Mouse (Mus musculus) liver, postnatal 0 days (tissue): Measurements from ENCODE around the gene Vwa8. TPM values are rescaled to one million over a fixed set of nuclear protein-coding genes. Genes with fewer than 3 reads are reported as not detected.

Experiments used
- ATAC-seq: fragments of 200-750 bp; cut with Nextera tagmentation; 2 replicates; pipeline ENCODE4 v1.8.0; 2017; ENCODE audit warnings: mild to moderate bottlenecking, moderate library complexity
- DNase-seq: peaks from one replicate; pipeline ENCODE4 v3.0.0-alpha.2; 2016
- H3K27ac ChIP-seq: fragments of 300-500 bp; sonication (generic); 2 replicates; pipeline ENCODE4 v1.5.1; 2014; ENCODE audit warnings: antibody characterized with exemption, moderate library complexity, mild to moderate bottlenecking, low read depth
- H3K27me3 ChIP-seq: fragments of 300-500 bp; sonication (generic); 2 replicates; pipeline ENCODE4 v1.6.1; 2014; ENCODE audit warnings: low read length, control low read depth, mixed read lengths; ENCODE audit not compliant: insufficient read depth
- H3K36me3 ChIP-seq: fragments of 300-500 bp; sonication (generic); replicated peaks from 2 replicates; pipeline ENCODE4 v1.6.1; 2014; ENCODE audit warnings: mild to moderate bottlenecking, control low read depth, low read length, moderate library complexity, mixed read lengths; ENCODE audit not compliant: insufficient read depth
- H3K4me1 ChIP-seq: fragments of 300-500 bp; sonication (generic); 2 replicates; pipeline ENCODE4 v1.6.1; 2014; ENCODE audit warnings: antibody characterized with exemption, mild to moderate bottlenecking, control low read depth; ENCODE audit not compliant: insufficient read depth
- H3K4me2 ChIP-seq: fragments of 300-500 bp; sonication (generic); 2 replicates; pipeline ENCODE4 v1.6.1; 2014; ENCODE audit warnings: low read depth, mild to moderate bottlenecking, low read length, moderate library complexity, mixed read lengths
- H3K4me3 ChIP-seq: fragments of 300-500 bp; sonication (generic); 2 replicates; pipeline ENCODE4 v1.5.1; 2014; ENCODE audit warnings: low read depth, low read length
- H3K9ac ChIP-seq: fragments of 300-500 bp; sonication (generic); replicated peaks from 2 replicates; pipeline ENCODE4 v1.6.1; 2014; ENCODE audit warnings: mild to moderate bottlenecking, moderate library complexity
- H3K9me3 ChIP-seq: fragments of 300-500 bp; sonication (generic); 2 replicates; pipeline ENCODE4 v1.6.1; 2016; ENCODE audit warnings: mild to moderate bottlenecking, control low read depth, low read length, mixed read lengths
- CTCF ChIP-seq: sonication (generic); IDR thresholded peaks from 2 replicates; pipeline ENCODE4 v1.5.1; 2016; ENCODE audit warnings: antibody characterized with exemption, low read depth
- EP300 ChIP-seq: IDR thresholded peaks from 2 replicates; pipeline ENCODE4 v1.6.1; 2016; ENCODE audit warnings: antibody characterized with exemption, low read depth, mild to moderate bottlenecking
- WGBS: fragments of 180-500 bp; shearing (Covaris S2); extraction: QIAGEN DNeasy Blood & Tissue Kit; methylation state at CpG from one replicate; pipeline ENCODE4 v1.1.7; 2014; ENCODE audit not compliant: insufficient replicate concordance; 5-methylcytosine and 5-hydroxymethylcytosine counted together
- polyA plus RNA-seq: library from polyadenylated mRNA; unstranded; fragments of >200 nt; fragmentation: Nextera tagmentation; extraction: Ambion mirVana; gene quantifications from 2 replicates; pipeline ENCODE4 v1.2.1, GENCODE M21; 2015

Gene Vwa8
- polyA plus RNA-seq, 1 experiment from 2014 or later, result 27.1 TPM

- Histone ChIP-seq H3K4me1 (no peaks in the 10 kb centered on the region), H3K36me3 (no peaks in the 10 kb centered on the region), H3K9ac (no peak overlapping the region), H3K4me2 (no peak overlapping the region), H3K9me3 (no peaks in the 10 kb centered on the region), H3K27me3 (no peaks in the 10 kb centered on the region), H3K27ac (no peak overlapping the region), H3K4me3 (no peak overlapping the region)
- TF ChIP-seq EP300, result no peak
- no peak for TF ChIP-seq CTCF
- 85% methylated on average over 6 of the region's 6 CpGs for whole genome bisulfite sequencing
- DNase-seq, result no peak
- ATAC-seq, result no peak
Measured at GRCm38 (mm10) chr14:79214129-79214528, 365.3 kb downstream of the Vwa8 start.

- Histone ChIP-seq H3K27me3 (no peaks in the 10 kb centered on the region), H3K36me3 (no peaks in the 10 kb centered on the region), H3K4me1 (no peaks in the 10 kb centered on the region), H3K4me3 (no peak overlapping the region), H3K9me3 (no peaks in the 10 kb centered on the region), H3K4me2 (no peak overlapping the region), H3K27ac (no peak overlapping the region), H3K9ac (no peak overlapping the region)
- no peak for ATAC-seq
- 56% methylated on average over 8 of the region's 8 CpGs for WGBS
- DNase-seq, result no peak
- TF ChIP-seq CTCF, result no peak
- no peak for TF ChIP-seq EP300
Measured at GRCm38 (mm10) chr14:79214660-79215249, 365.9 kb downstream of the Vwa8 start.

- Histone ChIP-seq H3K27me3 (no peaks in the 10 kb centered on the region), H3K4me2 (no peak overlapping the region), H3K4me1 (no peaks in the 10 kb centered on the region), H3K36me3 (no peaks in the 10 kb centered on the region), H3K9me3 (no peaks in the 10 kb centered on the region), H3K4me3 (no peak overlapping the region), H3K27ac (no peak overlapping the region), H3K9ac (no peak overlapping the region)
- 69% methylated on average over 2 of the region's 2 CpGs for WGBS
- ATAC-seq, result no peak
- no peak for TF ChIP-seq CTCF
- no peak for DNase-seq
Measured at GRCm38 (mm10) chr14:79216366-79216765, 367.5 kb downstream of the Vwa8 start.

- 79% methylated on average over 12 of the region's 12 CpGs for WGBS
- DNase-seq (no peak), ATAC-seq (no peak)
- H3K4me2 ChIP-seq, result no peak overlapping the region
- no peaks in the 10 kb centered on the region for H3K36me3 ChIP-seq
- H3K27me3 ChIP-seq, result no peaks in the 10 kb centered on the region
- H3K27ac ChIP-seq, result no peak overlapping the region
- H3K9me3 ChIP-seq, result no peaks in the 10 kb centered on the region
- no peaks in the 10 kb centered on the region for H3K4me1 ChIP-seq
- H3K4me3 ChIP-seq, result no peak overlapping the region
- no peak overlapping the region for H3K9ac ChIP-seq
- no peak for TF ChIP-seq EP300
- no peak for TF ChIP-seq CTCF
Measured at GRCm38 (mm10) chr14:79223431-79224036, 374.7 kb downstream of the Vwa8 start.

GRCm38 (mm10) chr14:79225458-79225857 lies 376.6 kb downstream of the Vwa8 start:
- H3K36me3 ChIP-seq, result no peaks in the 10 kb centered on the region
- WGBS, result 75% methylated on average over 8 of the region's 8 CpGs
- H3K4me2 ChIP-seq, result no peak overlapping the region
- H3K9ac ChIP-seq, result no peak overlapping the region
- DNase-seq, result no peak
- H3K9me3 ChIP-seq, result no peaks in the 10 kb centered on the region
- no peak overlapping the region for H3K27ac ChIP-seq
- H3K4me1 ChIP-seq, result no peaks in the 10 kb centered on the region
- no peak for ATAC-seq
- H3K4me3 ChIP-seq, result no peak overlapping the region
- no peaks in the 10 kb centered on the region for H3K27me3 ChIP-seq
- TF ChIP-seq EP300 (no peak), CTCF (no peak)

- Histone ChIP-seq H3K9me3 (no peaks in the 10 kb centered on the region), H3K4me3 (no peak overlapping the region), H3K27me3 (no peaks in the 10 kb centered on the region), H3K4me1 (no peaks in the 10 kb centered on the region), H3K27ac (no peak overlapping the region), H3K9ac (no peak overlapping the region), H3K36me3 (no peaks in the 10 kb centered on the region), H3K4me2 (no peak overlapping the region)
- WGBS, result 63% methylated on average over 9 of the region's 9 CpGs
- TF ChIP-seq EP300 (no peak), CTCF (no peak)
- DNase-seq (no peak), ATAC-seq (no peak)
Measured at GRCm38 (mm10) chr14:79226056-79226455, 377.2 kb downstream of the Vwa8 start.

GRCm38 (mm10) chr14:79226741-79227140 lies 377.9 kb downstream of the Vwa8 start:
- TF ChIP-seq CTCF (no peak), EP300 (no peak)
- H3K4me1 ChIP-seq, result no peaks in the 10 kb centered on the region
- H3K4me2 ChIP-seq, result no peak overlapping the region
- no peaks in the 10 kb centered on the region for H3K36me3 ChIP-seq
- 77% methylated on average over 6 of the region's 6 CpGs for WGBS
- DNase-seq (no peak), ATAC-seq (no peak)
- no peak overlapping the region for H3K4me3 ChIP-seq
- H3K9ac ChIP-seq, result no peak overlapping the region
- H3K9me3 ChIP-seq, result no peaks in the 10 kb centered on the region
- no peak overlapping the region for H3K27ac ChIP-seq
- no peaks in the 10 kb centered on the region for H3K27me3 ChIP-seq
